Mouse (Mus musculus) cerebellum, adult 2 months (tissue): ENCODE measurements around the gene S1pr5.

Experiments
- CTCF ChIP-seq: fragments of 200-500 bp; IDR thresholded peaks from 2 replicates; pipeline ENCODE4 v1.5.1; 2011; ENCODE audit warnings: low read depth, mild to moderate bottlenecking, control low read depth, low read length, moderate library complexity, borderline replicate concordance; ENCODE audit not compliant: insufficient read depth
- POLR2A ChIP-seq: fragments of 200-500 bp; IDR thresholded peaks from 2 replicates; pipeline ENCODE4 v1.6.1; 2011; ENCODE audit warnings: low read length, control low read depth, borderline replicate concordance; ENCODE audit not compliant: insufficient read depth

- TF ChIP-seq POLR2A (no peak), CTCF (no peak)
These were observed 29.5 kb upstream of the S1pr5 start for GRCm38 (mm10) chr9:21277776-21278175.
